Mouse (Mus musculus): ENCODE data around the gene Ly6g. TPM values are rescaled to one million over a fixed set of nuclear protein-coding genes. Genes with fewer than 3 reads are reported as not detected.

Gene Ly6g
- polyA plus RNA-seq (2017; shearing (Covaris generic)): not detected

DNA sequence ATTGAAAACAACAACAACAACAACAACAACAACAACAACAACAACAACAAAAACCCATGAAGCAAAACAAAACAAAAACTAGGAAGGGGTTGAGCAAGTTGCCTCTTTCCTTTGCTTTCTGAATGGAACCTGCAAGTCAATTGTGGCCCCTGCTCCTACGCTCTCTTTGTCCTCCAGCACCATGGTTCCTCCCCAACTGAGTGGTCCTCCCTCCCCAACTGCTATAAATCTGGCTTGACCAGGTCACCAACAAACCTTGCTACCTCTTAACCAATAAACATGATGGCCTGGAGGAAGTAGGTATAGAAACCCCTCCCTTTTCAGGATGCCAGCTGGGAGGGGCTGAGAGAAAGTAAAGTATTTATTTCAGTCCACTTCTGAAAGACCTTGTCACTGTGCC is at the start of gene Ly6g:
Gene Ly6g (plus strand): TSS at position 301 of the 400 bp plus-strand sequence.

GRCm38 (mm10) chr15:75111861-75112630 is 43.0 kb upstream of the Ly6g start, which contains the start of gene Ly6c2:
Ly6c2 (minus strand) TSS chr15:75111970.

Other genes with a start within 250 kb of the Ly6g start
- 1.0 TPM for gene Ly6i, start 171.8 kb upstream of the Ly6g start, polyA plus RNA-seq (2017; shearing (Covaris generic))
- gene Ly6a, start 157.2 kb upstream of the Ly6g start, polyA plus RNA-seq (2017; shearing (Covaris generic)): 338 TPM
- 353 TPM for gene Ly6c1, start 106.4 kb upstream of the Ly6g start, polyA plus RNA-seq (2017; shearing (Covaris generic))
- 10.1 TPM for gene Ly6c2, start 43.3 kb upstream of the Ly6g start, polyA plus RNA-seq (2017; shearing (Covaris generic))
- gene BC025446, start 61.1 kb downstream of the Ly6g start, polyA plus RNA-seq (2017; shearing (Covaris generic)): not detected
- gene Ly6f, start 113.2 kb downstream of the Ly6g start, polyA plus RNA-seq (2017; shearing (Covaris generic)): not detected